Mouse (Mus musculus) E14TG2a.4 (cell line): ENCODE measurements around the gene Dusp3.

Source experiments
- H3K27me3 ChIP-seq: 2 replicates; pipeline ENCODE4 v1.6.1; 2014; ENCODE audit warnings: low read length, control low read depth; ENCODE audit not compliant: insufficient read depth
- H3K36me3 ChIP-seq: 2 replicates; pipeline ENCODE4 v1.6.1; 2014; ENCODE audit warnings: low read length, control low read depth; ENCODE audit not compliant: insufficient read depth
- H3K4me1 ChIP-seq: replicated peaks from 2 replicates; pipeline ENCODE4 v1.6.1; 2014; ENCODE audit warnings: low read depth, low read length, control low read depth
- H3K4me3 ChIP-seq: replicated peaks from 2 replicates; pipeline ENCODE4 v1.5.1; 2014; ENCODE audit warnings: mild to moderate bottlenecking, low read length
- H3K9me3 ChIP-seq: 2 replicates; pipeline ENCODE4 v1.6.1; 2014; ENCODE audit warnings: low read length, control low read depth
- CTCF ChIP-seq: conservative IDR thresholded peaks from 2 replicates; pipeline ENCODE4 v1.5.1; 2014; ENCODE audit warnings: low read length
- NANOG ChIP-seq: IDR thresholded peaks from 2 replicates; pipeline ENCODE4 v1.6.1; 2014; ENCODE audit warnings: borderline replicate concordance, low read length, mixed read lengths
- POU5F1 ChIP-seq: IDR thresholded peaks from 2 replicates; pipeline ENCODE4 v1.6.1; 2014; ENCODE audit warnings: low read length, borderline replicate concordance

Dusp3 gene

DNA sequence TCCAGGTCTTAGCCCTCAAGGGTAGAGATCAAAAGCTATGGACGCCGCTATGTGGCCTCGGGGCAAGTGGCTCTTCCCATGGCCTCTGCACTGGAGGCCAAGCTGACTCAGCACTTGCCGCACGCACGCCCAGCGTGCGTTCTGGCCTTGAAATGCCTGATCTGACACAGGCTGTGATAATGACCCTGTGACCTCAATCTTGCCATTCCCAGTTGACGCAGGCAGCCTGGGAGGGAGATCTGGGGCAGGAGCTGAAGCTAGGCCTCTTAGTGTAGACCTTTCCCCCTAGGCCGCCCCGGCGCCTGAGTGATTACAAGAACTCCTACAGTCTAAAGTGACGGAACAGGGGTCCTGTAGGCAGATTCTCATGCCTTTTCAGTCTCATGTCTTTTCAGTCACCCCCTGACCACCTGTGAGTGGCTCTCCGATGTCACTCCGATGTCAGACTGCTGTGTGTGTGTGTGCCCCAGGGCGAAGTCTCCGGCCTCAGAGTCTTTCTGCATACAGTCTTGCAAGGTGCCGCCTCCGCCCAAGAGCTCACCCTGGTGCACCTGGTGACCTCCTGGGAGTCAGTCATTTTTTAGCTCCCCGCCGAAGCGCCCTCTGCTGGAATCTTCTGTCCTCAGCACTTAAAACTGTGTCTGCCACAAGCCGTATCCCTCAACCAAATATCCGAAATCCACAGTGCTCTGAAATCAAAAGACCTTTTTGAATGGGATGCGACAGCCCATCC lies 58.6 kb downstream of the Dusp3 start:
- Histone ChIP-seq H3K4me1 (peaks cover 76% of the 10 kb centered on the region), H3K27me3 (peaks cover 3% of the 10 kb centered on the region; the same call in 1 of the 2 replicates), H3K4me3 (peak overlapping the region; percentile 62), H3K36me3 (no peaks in the 10 kb centered on the region), H3K9me3 (no peaks in the 10 kb centered on the region)
- TF ChIP-seq POU5F1, result no peak
- peak; percentile 60 for TF ChIP-seq CTCF

- TF ChIP-seq NANOG (no peak), POU5F1 (no peak), CTCF (no peak)
- Histone ChIP-seq H3K4me3 (peak overlapping the region; percentile 62), H3K27me3 (peaks cover 3% of the 10 kb centered on the region; the same call in 1 of the 2 replicates), H3K4me1 (peaks cover 66% of the 10 kb centered on the region), H3K9me3 (no peaks in the 10 kb centered on the region), H3K36me3 (no peaks in the 10 kb centered on the region)
Measured at GRCm38 (mm10) chr11:101926951-101927589, 59.7 kb downstream of the Dusp3 start.

DNA sequence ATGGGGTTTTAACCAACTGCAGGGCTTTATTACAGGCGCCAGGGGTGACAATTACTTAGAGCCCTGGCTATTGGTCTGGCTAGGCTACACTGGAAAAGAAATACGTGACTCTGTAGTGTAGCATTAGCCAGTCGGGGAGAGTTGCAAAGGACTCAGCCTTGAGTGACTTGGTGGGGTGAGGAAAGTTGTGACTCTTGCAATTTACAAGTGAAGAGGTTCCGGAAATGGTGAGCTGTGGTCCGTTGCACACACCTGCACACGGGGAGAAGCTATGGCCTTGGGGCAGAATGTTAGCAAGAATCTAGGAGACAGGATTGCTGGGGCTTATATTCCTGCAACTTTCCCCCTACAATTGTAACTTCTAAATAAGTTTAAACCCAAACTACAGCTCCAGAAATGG lies 61.2 kb downstream of the Dusp3 start:
- Histone ChIP-seq H3K9me3 (no peaks in the 10 kb centered on the region), H3K4me1 (peaks cover 63% of the 10 kb centered on the region), H3K36me3 (no peaks in the 10 kb centered on the region), H3K4me3 (peak overlapping the region; percentile 21), H3K27me3 (peaks cover 5% of the 10 kb centered on the region; the same call in 1 of the 2 replicates)
- TF ChIP-seq CTCF (no peak), NANOG (peak; percentile 52; the same call in 1 of the 2 replicates), POU5F1 (no peak)

GRCm38 (mm10) chr11:101924441-101924976 lies 62.3 kb downstream of the Dusp3 start:
- TF ChIP-seq CTCF, result peak; percentile 38
- TF ChIP-seq NANOG, result no peak
- no peaks in the 10 kb centered on the region for H3K9me3 ChIP-seq

GRCm38 (mm10) chr11:101923988-101924387 lies 62.8 kb downstream of the Dusp3 start:
- Histone ChIP-seq H3K4me3 (peak overlapping the region; percentile 51; the same call in 1 of the 2 replicates), H3K4me1 (peaks cover 63% of the 10 kb centered on the region), H3K27me3 (peaks cover 4% of the 10 kb centered on the region; the same call in 1 of the 2 replicates), H3K9me3 (no peaks in the 10 kb centered on the region), H3K36me3 (no peaks in the 10 kb centered on the region)
- TF ChIP-seq NANOG (no peak), POU5F1 (no peak), CTCF (no peak)

More at GRCm38 (mm10) chr11:101924441-101924976, 62.3 kb downstream of the Dusp3 start:
- Histone ChIP-seq H3K36me3 (no peaks in the 10 kb centered on the region), H3K27me3 (0 out of 2 replicates have a peak, but pooled peaks cover 2% of the 10 kb centered on the region), H3K4me3 (peak overlapping the region; percentile 51), H3K4me1 (peaks cover 63% of the 10 kb centered on the region)

DNA sequence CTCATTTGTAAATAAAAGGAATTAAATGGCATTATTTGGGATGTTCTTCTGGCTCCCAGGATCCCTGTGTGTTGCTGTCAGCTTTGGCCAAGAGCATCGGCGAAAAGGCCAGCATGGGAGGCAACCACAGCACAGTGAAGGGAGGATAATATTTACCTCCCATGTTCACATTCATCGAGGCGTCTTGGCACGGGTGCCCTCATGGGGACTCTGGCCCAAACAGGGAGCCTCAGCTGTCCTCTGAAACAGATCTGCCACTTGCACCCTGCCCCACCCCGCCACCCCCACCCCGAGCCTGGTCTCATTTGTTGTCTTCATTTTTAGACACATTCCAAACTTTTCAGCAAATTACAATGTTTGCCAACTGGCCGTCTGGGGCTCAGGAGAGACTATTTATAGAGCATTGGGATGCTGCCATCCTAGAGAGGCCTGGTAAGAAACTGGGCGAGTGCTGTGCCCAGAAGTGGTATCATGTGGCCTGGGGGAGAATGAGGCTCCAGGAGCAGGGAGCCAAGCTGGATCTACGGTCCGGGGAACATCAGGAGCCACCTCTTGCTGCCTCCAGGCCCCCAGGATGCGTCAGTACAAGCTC lies 65.4 kb downstream of the Dusp3 start:
- Histone ChIP-seq H3K4me3 (no peak overlapping the region), H3K9me3 (no peaks in the 10 kb centered on the region), H3K4me1 (peaks cover 39% of the 10 kb centered on the region), H3K36me3 (no peaks in the 10 kb centered on the region), H3K27me3 (peaks cover 23% of the 10 kb centered on the region)
- TF ChIP-seq POU5F1, result no peak
- TF ChIP-seq NANOG, result no peak
- TF ChIP-seq CTCF, result no peak
